Mouse (Mus musculus) midbrain, embryonic 16.5 days (tissue): Measurements from ENCODE around the gene Dbp. TPM values are rescaled to one million over a fixed set of nuclear protein-coding genes. Genes with fewer than 3 reads are reported as not detected.

Experiments
- ATAC-seq: fragments of 200-750 bp; cut with Nextera tagmentation; 2 replicates; pipeline ENCODE4 v1.8.0; 2017; ENCODE audit warnings: moderate TSS enrichment
- H3K27ac ChIP-seq: fragments of 300-500 bp; sonication (generic); 2 replicates; pipeline ENCODE4 v1.5.1; 2014; ENCODE audit warnings: mild to moderate bottlenecking, low read length, mixed read lengths
- H3K27me3 ChIP-seq: fragments of 300-500 bp; sonication (generic); 2 replicates; pipeline ENCODE4 v1.6.1; 2014; ENCODE audit warnings: low read depth, low read length, mixed read lengths; ENCODE audit not compliant: control insufficient read depth, insufficient read depth
- H3K36me3 ChIP-seq: fragments of 300-500 bp; sonication (generic); 2 replicates; pipeline ENCODE4 v1.6.1; 2014; ENCODE audit warnings: mild to moderate bottlenecking, low read length, moderate library complexity, mixed read lengths; ENCODE audit not compliant: control insufficient read depth, insufficient read depth
- H3K4me1 ChIP-seq: fragments of 300-500 bp; sonication (generic); 2 replicates; pipeline ENCODE4 v1.6.1; 2014; ENCODE audit warnings: mild to moderate bottlenecking, low read length, mixed read lengths; ENCODE audit not compliant: control insufficient read depth, insufficient read depth
- H3K4me2 ChIP-seq: fragments of 300-500 bp; sonication (generic); 2 replicates; pipeline ENCODE4 v1.6.1; 2014; ENCODE audit warnings: mild to moderate bottlenecking, low read length, mixed read lengths
- H3K4me3 ChIP-seq: fragments of 300-500 bp; sonication (generic); 2 replicates; pipeline ENCODE4 v1.5.1; 2014; ENCODE audit warnings: low read depth, mild to moderate bottlenecking, low read length, moderate library complexity, mixed read lengths
- H3K9ac ChIP-seq: fragments of 300-500 bp; sonication (generic); 2 replicates; pipeline ENCODE4 v1.6.1; 2014; ENCODE audit warnings: low read depth, low read length, mixed read lengths
- H3K9me3 ChIP-seq: fragments of 300-500 bp; sonication (generic); replicated peaks from 2 replicates; pipeline ENCODE4 v1.6.1; 2014; ENCODE audit warnings: mild to moderate bottlenecking, low read length, mixed read lengths; ENCODE audit not compliant: control insufficient read depth, poor library complexity, severe bottlenecking
- WGBS: fragments of 180-500 bp; shearing (Covaris S2); extraction: QIAGEN DNeasy Blood & Tissue Kit; methylation state at CpG from one replicate; pipeline ENCODE4 v1.1.7; 2014; 5-methylcytosine and 5-hydroxymethylcytosine counted together
- polyA plus RNA-seq: library from polyadenylated mRNA; unstranded; fragments of >200 nt; fragmentation: Nextera tagmentation; extraction: Ambion mirVana; gene quantifications from 2 replicates; pipeline ENCODE4 v1.2.1, GENCODE M21; 2015

Gene Dbp
- polyA plus RNA-seq, 1 experiment from 2014 or later: 2.3 TPM

- WGBS: 8% methylated on average over 24 of the region's 27 CpGs
- H3K4me2 ChIP-seq: peak overlapping the region; percentile 15; the same call in 1 of the 2 replicates
- H3K4me1 ChIP-seq: no peaks in the 10 kb centered on the region
- H3K4me3 ChIP-seq: no peak overlapping the region; the same call in 1 of the 2 replicates
- H3K27ac ChIP-seq: no peak overlapping the region
- H3K9ac ChIP-seq: 0 out of 2 replicates have a peak overlapping the region, but pooled peaks have one; percentile 4
- H3K27me3 ChIP-seq: peaks cover 12% of the 10 kb centered on the region
- ATAC-seq: no peak
- no peaks in the 10 kb centered on the region for H3K9me3 ChIP-seq
- H3K36me3 ChIP-seq: no peaks in the 10 kb centered on the region
Measured at GRCm38 (mm10) chr7:45759400-45759799, 54.5 kb downstream of the Dbp start.

Other genes with a start within 250 kb of the Dbp start
- gene Ftl1, start 245.2 kb upstream of the Dbp start, polyA plus RNA-seq: 5,323 and 5,449 TPM in 2 replicates
- gene Bax, start 238.2 kb upstream of the Dbp start, polyA plus RNA-seq: 232 and 243 TPM in 2 replicates
- gene Tulp2, start 223.2 kb upstream of the Dbp start, polyA plus RNA-seq: 0.15 and 0.16 TPM in 2 replicates
- gene Gm45808, start 218.3 kb upstream of the Dbp start, polyA plus RNA-seq: not detected in 2 replicates
- 4.1 and 4.2 TPM in 2 replicates for gene Dhdh, start 216.3 kb upstream of the Dbp start, polyA plus RNA-seq
- 107 and 119 TPM in 2 replicates for gene Nucb1, start 194.7 kb upstream of the Dbp start, polyA plus RNA-seq
- gene Ppp1r15a, start 178.8 kb upstream of the Dbp start, polyA plus RNA-seq: 10.5 and 13.9 TPM in 2 replicates
- 0.81 and 0.87 TPM in 2 replicates for gene Plekha4, start 178.8 kb upstream of the Dbp start, polyA plus RNA-seq
- 0.21 TPM in 1 of 2 replicates, not detected in the other for gene Hsd17b14, start 150.2 kb upstream of the Dbp start, polyA plus RNA-seq
- gene Bcat2, start 134.9 kb upstream of the Dbp start, polyA plus RNA-seq: 23.6 and 25.0 TPM in 2 replicates
- not detected in 2 replicates for gene Fgf21, start 89.6 kb upstream of the Dbp start, polyA plus RNA-seq
- gene Fut1, start 87.8 kb upstream of the Dbp start, polyA plus RNA-seq: not detected in 2 replicates
- gene Izumo1, start 83.3 kb upstream of the Dbp start, polyA plus RNA-seq: not detected in 2 replicates
- 17.2 and 18.5 TPM in 2 replicates for gene Rasip1, start 77.6 kb upstream of the Dbp start, polyA plus RNA-seq
- gene Mamstr, start 65.1 kb upstream of the Dbp start, polyA plus RNA-seq: 3.4 and 4.6 TPM in 2 replicates
- gene Fut2, start 38.7 kb upstream of the Dbp start, polyA plus RNA-seq: 0.16 TPM in 2 replicates
- gene Ntn5, start 21.1 kb upstream of the Dbp start, polyA plus RNA-seq: 0.23 and 0.71 TPM in 2 replicates
- gene Sec1, start 10.7 kb upstream of the Dbp start, polyA plus RNA-seq: 0.24 and 0.28 TPM in 2 replicates
- gene Car11, start 5.2 kb upstream of the Dbp start, polyA plus RNA-seq: 71.6 and 89.9 TPM in 2 replicates
- 475 and 495 TPM in 2 replicates for gene Rpl18, start 10.4 kb downstream of the Dbp start, polyA plus RNA-seq
- 21.9 and 23.0 TPM in 2 replicates for gene Sphk2, start 12.9 kb downstream of the Dbp start, polyA plus RNA-seq
- 0.48 and 0.62 TPM in 2 replicates for gene Fam83e, start 16.1 kb downstream of the Dbp start, polyA plus RNA-seq
- gene Spaca4, start 20.7 kb downstream of the Dbp start, polyA plus RNA-seq: not detected in 2 replicates
- gene Lmtk3, start 78.7 kb downstream of the Dbp start, polyA plus RNA-seq: 19.6 and 26.7 TPM in 2 replicates
- 6.1 and 6.4 TPM in 2 replicates for gene Sult2b1, start 79.6 kb downstream of the Dbp start, polyA plus RNA-seq
- 275 and 307 TPM in 2 replicates for gene Cyth2, start 109.5 kb downstream of the Dbp start, polyA plus RNA-seq
- gene Kcnj14, start 119.7 kb downstream of the Dbp start, polyA plus RNA-seq: 1.2 and 1.3 TPM in 2 replicates
- 38.4 and 45.8 TPM in 2 replicates for gene Grwd1, start 125.9 kb downstream of the Dbp start, polyA plus RNA-seq
- 52.2 and 55.0 TPM in 2 replicates for gene Kdelr1, start 167.7 kb downstream of the Dbp start, polyA plus RNA-seq
- gene Grin2d, start 173.3 kb downstream of the Dbp start, polyA plus RNA-seq: 3.4 and 4.8 TPM in 2 replicates
- not detected in 2 replicates for gene Syngr4, start 191.6 kb downstream of the Dbp start, polyA plus RNA-seq
- 6.3 and 6.9 TPM in 2 replicates for gene Tmem143, start 191.9 kb downstream of the Dbp start, polyA plus RNA-seq
- gene Emp3, start 216.3 kb downstream of the Dbp start, polyA plus RNA-seq: 18.3 and 19.9 TPM in 2 replicates
- 6.4 and 7.9 TPM in 2 replicates for gene Ccdc114, start 219.0 kb downstream of the Dbp start, polyA plus RNA-seq